Mouse (Mus musculus) adrenal gland, adult 2 months (tissue): ENCODE data around the gene Svs2. TPM values are rescaled to one million over a fixed set of nuclear protein-coding genes. Genes with fewer than 3 reads are reported as not detected.

ENCODE experiments used
- polyA plus RNA-seq: library from polyadenylated mRNA; depleted of rRNA; stranded (reverse); fragments of >200 nt; gene quantifications from 2 replicates; pipeline ENCODE4 v1.2.3, GENCODE M21; 2012; rRNA removed
- total RNA-seq, 2 experiments: library from RNA; stranded (reverse); gene quantifications; 2 replicates each; pipeline ENCODE4 v1.2.3; 2021

Gene Svs2
- total and polyA plus RNA-seq, 3 experiments: not detected

Other genes with a start within 250 kb of the Svs2 start
- gene Ywhab, start 243.5 kb downstream of the Svs2 start, total RNA-seq: 100 to 1,000 TPM; 260 to 298 TPM
- 66.5 and 75.4 TPM in 2 replicates for gene Ywhab, start 243.5 kb downstream of the Svs2 start, polyA plus RNA-seq
- 1 to 10 TPM; 1.4 to 2.6 TPM for gene Pabpc1l, start 213.0 kb downstream of the Svs2 start, total RNA-seq
- gene Pabpc1l, start 213.0 kb downstream of the Svs2 start, polyA plus RNA-seq: 0.36 and 1.1 TPM in 2 replicates
- gene Stk4, start 168.1 kb downstream of the Svs2 start, total RNA-seq: 10 to 100 TPM; 25.9 to 29.5 TPM
- gene Stk4, start 168.1 kb downstream of the Svs2 start, polyA plus RNA-seq: 5.5 and 6.4 TPM in 2 replicates
- gene Tomm34, start 167.3 kb downstream of the Svs2 start, total RNA-seq: 10 to 100 TPM; 35.1 to 59.8 TPM
- gene Tomm34, start 167.3 kb downstream of the Svs2 start, polyA plus RNA-seq: 66.0 and 72.2 TPM in 2 replicates
- gene Kcns1, start 67.4 kb downstream of the Svs2 start, total RNA-seq: not detected
- not detected in 2 replicates for gene Kcns1, start 67.4 kb downstream of the Svs2 start, polyA plus RNA-seq
- gene Wfdc5, start 55.7 kb downstream of the Svs2 start, total RNA-seq: not detected
- not detected in 2 replicates for gene Wfdc5, start 55.7 kb downstream of the Svs2 start, polyA plus RNA-seq
- gene Wfdc12, start 47.9 kb downstream of the Svs2 start, total RNA-seq: 10 to 100 TPM in 1 of 2 experiments, not detected in 1; 10.5 TPM
- gene Wfdc12, start 47.9 kb downstream of the Svs2 start, polyA plus RNA-seq: 0.39 and 2.3 TPM in 2 replicates
- not detected for gene Wfdc15a, start 38.3 kb downstream of the Svs2 start, total RNA-seq
- not detected in 2 replicates for gene Wfdc15a, start 38.3 kb downstream of the Svs2 start, polyA plus RNA-seq
- not detected for gene Wfdc15b, start 16.8 kb downstream of the Svs2 start, total RNA-seq
- gene Wfdc15b, start 16.8 kb downstream of the Svs2 start, polyA plus RNA-seq: not detected in 2 replicates
- gene Svs3b, start 18.2 kb upstream of the Svs2 start, total RNA-seq: not detected
- not detected in 2 replicates for gene Svs3b, start 18.2 kb upstream of the Svs2 start, polyA plus RNA-seq
- gene Svs4, start 40.0 kb upstream of the Svs2 start, total RNA-seq: not detected
- not detected in 2 replicates for gene Svs4, start 40.0 kb upstream of the Svs2 start, polyA plus RNA-seq
- gene Svs3a, start 50.8 kb upstream of the Svs2 start, total RNA-seq: not detected
- not detected in 2 replicates for gene Svs3a, start 50.8 kb upstream of the Svs2 start, polyA plus RNA-seq
- not detected for gene Svs6, start 78.3 kb upstream of the Svs2 start, total RNA-seq
- gene Svs6, start 78.3 kb upstream of the Svs2 start, polyA plus RNA-seq: not detected in 2 replicates
- gene Svs5, start 94.3 kb upstream of the Svs2 start, total RNA-seq: 1 to 10 TPM; 1.5 to 1.7 TPM
- gene Svs5, start 94.3 kb upstream of the Svs2 start, polyA plus RNA-seq: not detected in 2 replicates
- 10 to 100 TPM; 19.3 to 36.0 TPM for gene Slpi, start 150.6 kb upstream of the Svs2 start, total RNA-seq
- 5.7 and 8.5 TPM in 2 replicates for gene Slpi, start 150.6 kb upstream of the Svs2 start, polyA plus RNA-seq
- not detected for gene Rbpjl, start 164.7 kb upstream of the Svs2 start, total RNA-seq
- gene Rbpjl, start 164.7 kb upstream of the Svs2 start, polyA plus RNA-seq: not detected in 2 replicates
- gene Matn4, start 166.7 kb upstream of the Svs2 start, total RNA-seq: 1 to 10 TPM in 1 of 2 experiments, under 1 TPM in 1; 0.17 to 1.8 TPM
- 1.0 TPM in 2 replicates for gene Matn4, start 166.7 kb upstream of the Svs2 start, polyA plus RNA-seq
- gene Sdc4, start 205.4 kb upstream of the Svs2 start, total RNA-seq: 100 to 1,000 TPM; 123 to 151 TPM
- 23.3 and 23.5 TPM in 2 replicates for gene Sdc4, start 205.4 kb upstream of the Svs2 start, polyA plus RNA-seq
- gene Sys1, start 218.5 kb upstream of the Svs2 start, total RNA-seq: 10 to 100 TPM; 24.5 to 34.0 TPM
- gene Sys1, start 218.5 kb upstream of the Svs2 start, polyA plus RNA-seq: 299 and 335 TPM in 2 replicates
- 1 to 10 TPM; 3.9 to 9.6 TPM for gene Gm20458, start 222.5 kb upstream of the Svs2 start, total RNA-seq
- gene Gm20458, start 222.5 kb upstream of the Svs2 start, polyA plus RNA-seq: 9.6 and 18.9 TPM in 2 replicates
- not detected for gene Trp53tg5, start 235.3 kb upstream of the Svs2 start, total RNA-seq
- not detected in 2 replicates for gene Trp53tg5, start 235.3 kb upstream of the Svs2 start, polyA plus RNA-seq
- 1 to 10 TPM; 5.5 to 7.0 TPM for gene Dbndd2, start 247.6 kb upstream of the Svs2 start, total RNA-seq
- gene Dbndd2, start 247.6 kb upstream of the Svs2 start, polyA plus RNA-seq: 20.8 and 30.7 TPM in 2 replicates